Mouse (Mus musculus) MEL (cell line): Measurements from ENCODE around the gene Mrps11. TPM values are rescaled to one million over a fixed set of nuclear protein-coding genes. Genes with fewer than 3 reads are reported as not detected.

Source experiments
- DNase-seq: peaks from one replicate; pipeline ENCODE4 v3.0.0; 2011; ENCODE audit warnings: low read depth, low spot score
- H3K27ac ChIP-seq: 2 replicates; pipeline ENCODE4 v1.5.1; 2012; ENCODE audit warnings: low read depth, mild to moderate bottlenecking, control low read depth, low read length, moderate library complexity; ENCODE audit not compliant: control insufficient read depth
- H3K27me3 ChIP-seq, 2 experiments: fragments of 150-350 bp in 1 of 2; sonication (generic) in 1 of 2; 2 replicates each; pipeline ENCODE4 v1.6.1; 2012; ENCODE audit warnings: low read length in 2 of 2, mild to moderate bottlenecking in 2 of 2, improper control_type of control experiment in 1 of 2, moderate library complexity in 1 of 2; ENCODE audit not compliant: insufficient read depth in 2 of 2, control insufficient read depth in 1 of 2
- H3K36me3 ChIP-seq, 2 experiments: 2 replicates each; pipeline ENCODE4 v1.6.1; 2012 to 2014; ENCODE audit warnings: low read length in 2 of 2, improper control_type of control experiment in 1 of 2, inconsistent platforms in 1 of 2, mild to moderate bottlenecking in 1 of 2; ENCODE audit not compliant: insufficient read depth in 2 of 2, control insufficient read depth in 1 of 2
- H3K4me1 ChIP-seq, 2 experiments: fragments of 150-350 bp in 1 of 2; sonication (generic) in 1 of 2; 2 replicates each; pipeline ENCODE4 v1.6.1; 2012; ENCODE audit warnings: low read length in 2 of 2, improper control_type of control experiment in 1 of 2, mild to moderate bottlenecking in 1 of 2; ENCODE audit not compliant: insufficient read depth in 2 of 2, control insufficient read depth in 1 of 2
- H3K4me3 ChIP-seq, 2 experiments: fragments of 150-350 bp in 1 of 2; sonication (generic) in 1 of 2; 2 replicates each; pipeline ENCODE4 v1.5.1; 2012; ENCODE audit warnings: low read depth in 2 of 2, low read length in 2 of 2, mild to moderate bottlenecking in 2 of 2, moderate library complexity in 2 of 2, control low read depth in 1 of 2, improper control_type of control experiment in 1 of 2; ENCODE audit not compliant: control insufficient read depth in 1 of 2, insufficient read depth in 1 of 2
- H3K79me2 ChIP-seq: 2 replicates; pipeline ENCODE4 v1.6.1; 2012; ENCODE audit warnings: mild to moderate bottlenecking, low read length, moderate library complexity; ENCODE audit not compliant: control insufficient read depth, poor library complexity, insufficient read depth
- H3K9ac ChIP-seq: 2 replicates; pipeline ENCODE4 v1.6.1; 2012; ENCODE audit warnings: low read depth, mild to moderate bottlenecking, control low read depth, low read length, moderate library complexity; ENCODE audit not compliant: control insufficient read depth, poor library complexity, severe bottlenecking
- H3K9me3 ChIP-seq: fragments of 150-350 bp; sonication (generic); replicated peaks from 2 replicates; pipeline ENCODE4 v1.6.1; 2012; ENCODE audit warnings: mild to moderate bottlenecking, low read length, improper control_type of control experiment, moderate library complexity; ENCODE audit not compliant: insufficient read depth
- CHD2 ChIP-seq: IDR thresholded peaks from 2 replicates; pipeline ENCODE4 v1.6.1; 2011; ENCODE audit warnings: low read length, improper control_type of control experiment
- ELF1 ChIP-seq: IDR thresholded peaks from 2 replicates; pipeline ENCODE4 v1.6.1; 2014; ENCODE audit warnings: low read depth, mild to moderate bottlenecking, inconsistent platforms, low read length, improper control_type of control experiment, moderate library complexity
- ETS1 ChIP-seq: IDR thresholded peaks from 2 replicates; pipeline ENCODE4 v1.6.1; 2012; ENCODE audit warnings: low read depth, mild to moderate bottlenecking, inconsistent platforms, low read length, improper control_type of control experiment, moderate library complexity
- GATA1 ChIP-seq: IDR thresholded peaks from 2 replicates; pipeline ENCODE4 v1.6.1; 2011; ENCODE audit warnings: low read depth, low read length, improper control_type of control experiment
- JUND ChIP-seq: IDR thresholded peaks from 2 replicates; pipeline ENCODE4 v1.6.1; 2011; ENCODE audit warnings: low read depth, mild to moderate bottlenecking, improper control_type of control experiment, low read length
- KAT2A ChIP-seq: conservative IDR thresholded peaks from 2 replicates; pipeline ENCODE4 v1.6.1; 2012; ENCODE audit warnings: low read depth, low read length, improper control_type of control experiment, inconsistent platforms
- MEF2A ChIP-seq: IDR thresholded peaks from 2 replicates; pipeline ENCODE4 v1.6.1; 2014; ENCODE audit warnings: low read depth, mild to moderate bottlenecking, inconsistent platforms, low read length, improper control_type of control experiment; ENCODE audit not compliant: poor library complexity, insufficient replicate concordance, severe bottlenecking; ENCODE audit errors: extremely low read depth
- NRF1 ChIP-seq: IDR thresholded peaks from 2 replicates; pipeline ENCODE4 v1.6.1; 2014; ENCODE audit warnings: low read depth, mild to moderate bottlenecking, inconsistent platforms, low read length, improper control_type of control experiment, moderate library complexity; ENCODE audit not compliant: poor library complexity, insufficient read depth, severe bottlenecking
- POLR2A ChIP-seq, 2 experiments: IDR thresholded peaks; 2 replicates each; pipeline ENCODE4 v1.6.1; 2011 to 2012; ENCODE audit warnings: low read length in 2 of 2, mild to moderate bottlenecking in 2 of 2, control low read depth in 1 of 2, improper control_type of control experiment in 1 of 2, low read depth in 1 of 2, moderate library complexity in 1 of 2; ENCODE audit not compliant: control insufficient read depth in 1 of 2, insufficient read depth in 1 of 2, poor library complexity in 1 of 2
- RCOR1 ChIP-seq: IDR thresholded peaks from 2 replicates; pipeline ENCODE4 v1.6.1; 2012; ENCODE audit warnings: low read depth, mild to moderate bottlenecking, inconsistent platforms, low read length, improper control_type of control experiment
- SIN3A ChIP-seq: IDR thresholded peaks from 2 replicates; pipeline ENCODE4 v1.6.1; 2012; ENCODE audit warnings: low read length, improper control_type of control experiment, inconsistent platforms
- UBTF ChIP-seq: IDR thresholded peaks from 2 replicates; pipeline ENCODE4 v1.6.1; 2012; ENCODE audit warnings: low read depth, mild to moderate bottlenecking, inconsistent platforms, low read length, improper control_type of control experiment, moderate library complexity, borderline replicate concordance; ENCODE audit not compliant: insufficient read depth
- ZMIZ1 ChIP-seq: IDR thresholded peaks from 2 replicates; pipeline ENCODE4 v1.6.1; 2012; ENCODE audit warnings: low read depth, mild to moderate bottlenecking, inconsistent platforms, low read length, improper control_type of control experiment, moderate library complexity
- polyA plus RNA-seq, 2 experiments: library from polyadenylated mRNA; stranded (reverse) in 1 of 2; unstranded in 1 of 2; fragments of >175 nt in 1 of 2; fragments of >200 nt in 1 of 2; gene quantifications; 2 replicates each; pipeline versions ENCODE4 v1.2.1 to v1.2.4; 2012; ENCODE audit warnings: low replicate concordance in 2 of 2, low read depth in 1 of 2; ENCODE audit not compliant: insufficient read length in 2 of 2, insufficient read depth in 1 of 2, missing spikeins in 1 of 2
- total RNA-seq: library from RNA; depleted of rRNA; stranded (reverse); fragments of 300-350 nt; gene quantifications from 2 replicates; pipeline ENCODE4 v1.2.3, GENCODE M21; 2012

Gene Mrps11
- total and polyA plus RNA-seq, 3 experiments = 106 to 116 TPM; not detected in 1

GRCm38 (mm10) chr7:78818336-78818735 is 35.4 kb downstream of the Mrps11 start (continued):
- TF ChIP-seq MEF2A = no peak

- Histone ChIP-seq H3K36me3 (peaks cover 0 to 7% of the 10 kb centered on the region in 2 experiments; a peak in 1 of 4 replicates), H3K27ac (no peak overlapping the region), H3K79me2 (no peaks in the 10 kb centered on the region), H3K27me3 (no peaks in the 10 kb centered on the region)
- DNase-seq = no peak
- TF ChIP-seq RCOR1 (no peak), CHD2 (no peak), POLR2A (IDR thresholded peaks at IDR 0.05; ENCODE audit: control insufficient read depth in 1 of 2, insufficient read depth in 1 of 2, low read depth in 1 of 2, low read length in 2 of 2, poor library complexity in 1 of 2) (no peak), ELF1 (no peak), NRF1 (no peak)
- TF ChIP-seq, all 39 proteins: peak for 0
- no peak overlapping the region for H3K9ac ChIP-seq
- no peaks in the 10 kb centered on the region for H3K4me1 ChIP-seq
- no peaks in the 10 kb centered on the region for H3K9me3 ChIP-seq
- H3K4me3 ChIP-seq = no peak overlapping the region
Measured at GRCm38 (mm10) chr7:78826682-78827385, 43.9 kb downstream of the Mrps11 start.

GRCm38 (mm10) chr7:78827749-78828362 is 44.9 kb downstream of the Mrps11 start:
- Histone ChIP-seq H3K36me3 (peaks cover 0 to 7% of the 10 kb centered on the region in 2 experiments; a peak in 1 of 4 replicates), H3K9me3 (no peaks in the 10 kb centered on the region), H3K9ac (no peak overlapping the region), H3K4me3 (no peak overlapping the region), H3K4me1 (no peaks in the 10 kb centered on the region), H3K27me3 (no peaks in the 10 kb centered on the region), H3K27ac (no peak overlapping the region), H3K79me2 (no peaks in the 10 kb centered on the region)
- no peak for TF ChIP-seq UBTF
- TF ChIP-seq ETS1 = no peak
- TF ChIP-seq SIN3A = no peak
- no peak for TF ChIP-seq KAT2A
- no peak for DNase-seq

- H3K27ac ChIP-seq = no peak overlapping the region
- no peak for DNase-seq
- no peak overlapping the region for H3K9ac ChIP-seq
- no peaks in the 10 kb centered on the region for H3K4me1 ChIP-seq
- no peak overlapping the region for H3K4me3 ChIP-seq
- H3K79me2 ChIP-seq = peaks cover 3% of the 10 kb centered on the region; the same call in 1 of the 2 replicates
- H3K27me3 ChIP-seq = no peaks in the 10 kb centered on the region
- TF ChIP-seq GATA1 (no peak), ZMIZ1 (no peak), JUND (no peak)
- peaks cover 2% of the 10 kb centered on the region in 2 experiments; a peak in 2 of 4 replicates for H3K36me3 ChIP-seq
- H3K9me3 ChIP-seq = no peaks in the 10 kb centered on the region
Measured at GRCm38 (mm10) chr7:78835656-78836055, 52.7 kb downstream of the Mrps11 start.
